Mouse (Mus musculus) limb, embryonic 14.5 days (tissue): ENCODE measurements around the gene Col12a1. TPM values are rescaled to one million over a fixed set of nuclear protein-coding genes. Genes with fewer than 3 reads are reported as not detected.

Experiments used
- ATAC-seq: fragments of 200-750 bp; cut with Nextera tagmentation; 2 replicates; pipeline ENCODE4 v1.8.0; 2017; ENCODE audit warnings: low read depth, moderate number of reproducible peaks, moderate TSS enrichment; ENCODE audit not compliant: low FRiP score
- DNase-seq: peaks from one replicate; pipeline ENCODE4 v3.0.0-alpha.2; 2015; ENCODE audit warnings: low spot score
- H3K27ac ChIP-seq: fragments of 300-500 bp; sonication (generic); replicated peaks from 2 replicates; pipeline ENCODE4 v1.5.1; 2014; ENCODE audit warnings: low read depth, mild to moderate bottlenecking, low read length, moderate library complexity, mixed read lengths
- H3K27me3 ChIP-seq: fragments of 300-500 bp; sonication (generic); 2 replicates; pipeline ENCODE4 v1.6.1; 2014; ENCODE audit warnings: low read length, mixed read lengths; ENCODE audit not compliant: control insufficient read depth, insufficient read depth
- H3K36me3 ChIP-seq: fragments of 300-500 bp; sonication (generic); 2 replicates; pipeline ENCODE4 v1.6.1; 2014; ENCODE audit warnings: mild to moderate bottlenecking, low read length, moderate library complexity, mixed read lengths; ENCODE audit not compliant: control insufficient read depth, insufficient read depth
- H3K4me1 ChIP-seq: fragments of 300-500 bp; sonication (generic); 2 replicates; pipeline ENCODE4 v1.6.1; 2014; ENCODE audit warnings: antibody characterized with exemption, low read length, mixed read lengths; ENCODE audit not compliant: control insufficient read depth, insufficient read depth
- H3K4me2 ChIP-seq: fragments of 300-500 bp; sonication (generic); replicated peaks from 2 replicates; pipeline ENCODE4 v1.6.1; 2014; ENCODE audit warnings: low read depth, mild to moderate bottlenecking, low read length, moderate library complexity; ENCODE audit not compliant: severe bottlenecking
- H3K4me3 ChIP-seq: fragments of 300-500 bp; sonication (generic); replicated peaks from 2 replicates; pipeline ENCODE4 v1.5.1; 2014; ENCODE audit warnings: low read length
- H3K9ac ChIP-seq: fragments of 300-500 bp; sonication (generic); 2 replicates; pipeline ENCODE4 v1.6.1; 2014; ENCODE audit warnings: mild to moderate bottlenecking, low read depth, low read length, moderate library complexity; ENCODE audit not compliant: severe bottlenecking
- H3K9me3 ChIP-seq: fragments of 300-500 bp; sonication (generic); 2 replicates; pipeline ENCODE4 v1.6.1; 2016; ENCODE audit warnings: low read length; ENCODE audit not compliant: control insufficient read depth
- POLR2A ChIP-seq: fragments of 200-500 bp; IDR thresholded peaks from 2 replicates; pipeline ENCODE4 v1.8.0; 2012; ENCODE audit warnings: inconsistent platforms, mild to moderate bottlenecking, moderate library complexity, borderline replicate concordance; ENCODE audit not compliant: insufficient read depth, insufficient read length; ENCODE audit errors: extremely low read depth
- WGBS: fragments of 180-500 bp; shearing (Covaris S2); extraction: QIAGEN DNeasy Blood & Tissue Kit; methylation state at CpG from one replicate; pipeline ENCODE4 v1.1.7; 2014; 5-methylcytosine and 5-hydroxymethylcytosine counted together
- polyA plus RNA-seq, 2 experiments: library from polyadenylated mRNA; depleted of rRNA in 1 of 2; stranded (reverse) in 1 of 2; unstranded in 1 of 2; fragments of >200 nt; fragmentation: Nextera tagmentation in 1 of 2; extraction: Ambion mirVana in 1 of 2; gene quantifications; 2 replicates each; pipeline versions ENCODE4 v1.2.1 to v1.2.3; 2012 to 2014

The Col12a1 gene
- polyA plus RNA-seq, 2 experiments: 270 to 296 TPM

DNA sequence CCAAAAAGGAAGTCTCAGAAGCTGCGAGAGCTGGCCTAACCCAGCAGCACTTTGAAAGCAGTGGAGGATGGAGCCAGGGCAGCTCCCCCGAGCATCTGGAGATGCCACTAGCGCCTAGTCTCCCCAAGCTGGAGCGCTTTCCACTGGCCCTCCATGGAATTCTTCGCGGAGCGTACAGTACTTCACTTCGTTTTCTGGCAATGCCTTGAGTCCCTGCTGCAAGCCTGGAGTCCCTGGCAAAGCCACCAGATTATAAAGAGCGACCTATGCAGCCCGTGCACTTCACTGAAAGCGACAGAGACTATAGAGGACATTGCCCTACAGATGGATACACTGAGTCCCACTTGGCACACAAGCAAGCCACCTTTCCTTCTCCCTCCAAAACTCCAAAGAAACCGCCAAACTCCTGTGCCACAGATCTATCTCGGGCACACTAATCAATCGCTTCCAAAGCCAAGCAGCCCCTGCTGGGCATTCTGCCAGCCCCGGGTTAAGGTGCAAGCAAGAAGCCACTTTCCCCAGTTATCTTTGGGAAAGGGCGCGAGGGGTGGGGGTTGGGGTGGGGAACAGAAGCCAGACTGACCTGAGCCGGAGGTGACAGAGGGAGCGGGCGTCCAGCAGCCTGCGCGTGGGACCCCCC lies 675 bp downstream of the Col12a1 start:
- no peaks in the 10 kb centered on the region for H3K27me3 ChIP-seq
- peaks cover 3% of the 10 kb centered on the region; the same call in 1 of the 2 replicates for H3K36me3 ChIP-seq
- TF ChIP-seq POLR2A: no peak
- DNase-seq (peak; percentile 52), ATAC-seq (no peak)
- peak overlapping the region; percentile 76 for H3K4me2 ChIP-seq
- peak overlapping the region; percentile 85 for H3K9ac ChIP-seq
- peak overlapping the region; percentile 70 for H3K4me3 ChIP-seq
- peaks cover 34% of the 10 kb centered on the region for H3K4me1 ChIP-seq
- no peaks in the 10 kb centered on the region for H3K9me3 ChIP-seq
- H3K27ac ChIP-seq: peak overlapping the region; percentile 96
- 0% methylated on average over 20 of the region's 22 CpGs for WGBS

DNA sequence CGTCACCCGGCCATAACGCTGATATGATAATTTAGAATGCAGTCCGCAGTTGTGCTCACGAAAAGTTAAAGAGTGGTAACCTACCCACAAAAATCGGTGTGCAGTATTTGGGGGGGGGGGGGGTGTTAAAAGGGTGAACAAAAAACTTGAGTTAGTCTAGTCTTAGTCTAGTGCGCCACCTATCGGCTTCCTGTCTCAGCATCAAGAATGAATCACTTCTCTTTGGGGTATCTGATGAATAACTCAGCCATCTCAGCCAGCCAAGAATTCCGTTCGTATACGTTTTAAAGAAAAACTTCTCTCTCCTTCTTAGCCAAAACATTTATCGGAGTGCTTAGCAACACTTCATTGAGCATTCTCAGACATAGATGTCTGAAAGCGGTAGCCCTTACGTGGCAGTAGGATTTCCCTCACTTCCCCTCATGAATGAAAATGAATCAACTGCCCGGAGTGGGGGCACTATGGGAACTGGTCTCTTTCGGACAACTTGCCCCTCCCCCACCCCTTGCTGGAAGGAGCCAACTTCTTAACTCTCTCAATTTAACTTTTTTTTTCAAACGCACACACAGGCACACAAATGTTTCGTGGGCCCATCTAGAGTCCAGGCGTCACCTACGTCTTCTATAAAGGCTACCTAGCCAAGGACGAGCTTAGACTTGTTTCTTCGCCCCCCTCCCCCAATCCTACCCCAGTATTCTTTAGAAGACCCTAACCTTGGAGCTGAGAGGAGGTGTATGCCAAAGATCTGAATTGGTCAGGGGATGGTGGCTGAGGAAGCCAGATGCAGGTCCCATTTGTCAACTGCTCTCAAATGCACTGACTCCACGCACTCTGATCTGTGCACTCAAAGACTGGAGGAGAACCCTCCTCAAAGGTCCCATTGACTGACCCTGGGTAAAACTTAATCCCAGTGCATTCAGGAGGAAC lies 1.5 kb downstream of the Col12a1 start:
- 5% methylated on average over 23 of the region's 23 CpGs for WGBS
- Histone ChIP-seq H3K4me2 (peak overlapping the region; percentile 76), H3K36me3 (peaks cover 3% of the 10 kb centered on the region; the same call in 1 of the 2 replicates), H3K4me1 (peaks cover 34% of the 10 kb centered on the region), H3K9ac (peak overlapping the region; percentile 85), H3K4me3 (peak overlapping the region; percentile 70), H3K27ac (peak overlapping the region; percentile 96), H3K27me3 (no peaks in the 10 kb centered on the region), H3K9me3 (no peaks in the 10 kb centered on the region)
- TF ChIP-seq POLR2A: no peak
- peak; percentile 96 for DNase-seq
- peak; percentile 5; the same call in 1 of the 2 replicates for ATAC-seq

DNA sequence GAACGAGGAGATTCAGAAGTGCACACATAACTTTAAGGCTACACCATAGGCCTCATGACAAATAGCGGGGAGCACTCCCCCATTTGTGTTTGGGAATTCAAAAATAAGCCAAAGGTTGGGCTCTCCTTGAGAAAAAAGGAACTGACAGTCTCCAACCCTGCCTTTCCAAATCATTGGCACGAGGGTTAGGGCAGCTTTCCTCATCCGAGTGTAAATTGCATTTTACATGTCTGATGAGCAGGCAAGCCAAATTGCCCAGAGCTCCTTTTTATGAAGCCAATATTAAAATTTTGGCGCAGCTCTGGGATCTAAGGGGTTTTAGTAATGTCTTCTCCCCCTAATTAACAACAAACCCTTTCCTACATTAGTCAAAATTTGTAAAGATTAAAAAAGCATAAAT lies 2.1 kb downstream of the Col12a1 start:
- Histone ChIP-seq H3K9ac (peak overlapping the region; percentile 85), H3K27ac (peak overlapping the region; percentile 96), H3K27me3 (no peaks in the 10 kb centered on the region), H3K9me3 (no peaks in the 10 kb centered on the region), H3K4me3 (peak overlapping the region; percentile 70), H3K36me3 (peaks cover 3% of the 10 kb centered on the region; the same call in 1 of the 2 replicates), H3K4me2 (peak overlapping the region; percentile 76), H3K4me1 (peaks cover 34% of the 10 kb centered on the region)
- 21% methylated on average over 5 of the region's 5 CpGs for WGBS
- DNase-seq (no peak), ATAC-seq (no peak)
- TF ChIP-seq POLR2A: no peak

DNA sequence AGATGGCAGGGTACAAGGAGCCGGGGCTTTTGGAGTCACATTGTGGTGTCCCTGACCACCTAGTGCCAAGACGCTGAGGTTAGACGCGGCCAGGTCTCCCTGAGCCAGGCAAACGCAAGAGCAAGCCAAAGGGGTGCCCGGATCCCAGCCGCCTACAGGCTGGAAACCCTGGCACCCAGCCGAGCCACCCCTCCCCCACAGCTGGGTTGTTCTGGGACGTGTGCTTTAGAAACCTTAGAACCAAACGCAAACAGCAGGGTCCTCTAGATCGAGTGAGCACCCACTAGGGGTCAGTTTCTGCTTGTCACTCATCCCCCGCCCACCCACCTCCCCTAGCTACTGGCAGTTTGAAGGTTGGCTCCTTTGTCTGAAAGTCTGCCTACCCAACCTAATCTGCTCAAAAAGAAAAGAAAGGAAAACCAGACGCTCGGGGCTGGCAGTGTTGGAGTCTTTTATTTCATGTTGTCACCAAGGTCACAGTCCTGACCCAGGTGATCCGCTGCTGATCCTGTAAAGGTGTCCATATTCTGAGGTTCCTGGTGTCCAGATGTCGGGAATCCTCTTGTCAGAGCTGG lies 4.1 kb downstream of the Col12a1 start:
- peaks cover 3% of the 10 kb centered on the region; the same call in 1 of the 2 replicates for H3K36me3 ChIP-seq
- H3K9ac ChIP-seq: peak overlapping the region; percentile 38
- peak overlapping the region; percentile 76 for H3K4me2 ChIP-seq
- no peaks in the 10 kb centered on the region for H3K27me3 ChIP-seq
- H3K4me3 ChIP-seq: peak overlapping the region; percentile 16
- no peaks in the 10 kb centered on the region for H3K9me3 ChIP-seq
- DNase-seq: peak; percentile 67
- no peak for ATAC-seq
- H3K27ac ChIP-seq: peak overlapping the region; percentile 49
- H3K4me1 ChIP-seq: peaks cover 21% of the 10 kb centered on the region
- no peak for TF ChIP-seq POLR2A
- 8% methylated on average over 16 of the region's 16 CpGs for WGBS

DNA sequence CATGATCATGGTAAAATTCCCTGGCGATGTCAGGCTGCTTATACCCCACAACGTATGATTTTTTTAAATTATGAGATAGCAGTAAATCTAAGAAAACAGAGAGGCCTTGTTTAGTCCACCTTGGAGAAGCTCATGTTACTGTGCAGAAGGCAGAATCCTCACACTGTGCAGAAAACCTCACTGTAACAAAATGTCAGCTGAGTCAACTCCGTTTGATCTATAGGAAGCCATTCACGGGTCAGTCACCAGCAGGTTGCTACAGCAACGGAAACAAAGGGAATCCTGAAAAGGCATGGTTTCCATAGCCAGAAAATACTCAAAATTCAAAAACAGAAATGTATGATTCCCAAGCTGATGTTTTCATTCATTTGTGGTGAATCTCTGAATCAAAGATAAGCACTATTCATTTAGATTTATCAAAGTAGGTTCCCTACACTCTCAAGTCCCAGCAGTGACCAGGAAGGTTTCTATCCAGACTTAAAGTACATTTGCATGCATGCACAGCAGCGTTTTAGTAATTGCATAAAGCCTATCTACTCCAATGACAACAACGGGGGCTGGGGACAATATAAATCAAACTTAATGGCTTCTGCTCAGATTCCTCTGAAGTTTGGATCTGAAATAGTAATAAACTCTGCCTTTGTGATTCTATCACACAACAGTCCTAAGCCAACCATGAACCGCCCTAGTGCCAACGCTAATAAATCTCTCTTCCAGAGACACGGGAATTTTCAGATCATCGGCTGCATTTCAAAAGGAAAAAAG lies 28.7 kb downstream of the Col12a1 start:
- H3K4me2 ChIP-seq: no peak overlapping the region
- H3K4me1 ChIP-seq: no peaks in the 10 kb centered on the region
- WGBS: 60% methylated on average over 11 of the region's 11 CpGs
- TF ChIP-seq POLR2A: no peak
- no peak overlapping the region for H3K4me3 ChIP-seq
- H3K9me3 ChIP-seq: no peaks in the 10 kb centered on the region
- H3K27me3 ChIP-seq: no peaks in the 10 kb centered on the region
- peaks cover 61% of the 10 kb centered on the region for H3K36me3 ChIP-seq
- DNase-seq (no peak), ATAC-seq (no peak)
- H3K27ac ChIP-seq: no peak overlapping the region
- no peak overlapping the region for H3K9ac ChIP-seq
